Mouse (Mus musculus) embryo, embryonic 9.5 days (tissue): ENCODE measurements around the gene Vasp.
A peak's percentile ranks its signal among the peaks of the same experiment; 100 is the strongest.

Experiments used
- DNase-seq: peaks from one replicate; pipeline ENCODE4 v3.0.0-alpha.2; 2017; ENCODE audit errors: extremely low spot score

Vasp gene

DNA sequence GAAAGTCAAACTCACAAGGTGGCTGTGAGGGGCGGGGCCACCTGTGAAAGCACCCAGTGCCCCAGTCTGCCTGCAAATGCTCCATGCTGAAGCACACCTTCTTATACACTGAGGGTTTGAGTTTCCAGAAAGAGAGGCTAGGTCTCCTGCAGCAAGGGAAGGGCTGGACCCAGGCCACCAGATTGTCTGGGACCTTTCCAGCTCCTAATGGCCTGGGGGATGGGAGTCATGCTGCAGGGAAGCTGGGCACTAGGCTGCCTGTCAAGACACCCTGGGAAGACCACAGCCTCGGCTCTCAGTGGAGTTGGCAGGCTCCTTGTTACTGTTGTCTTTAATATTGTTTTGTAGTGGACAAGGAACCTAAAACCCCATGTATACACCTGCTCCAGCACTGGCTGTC, 35.2 kb downstream of the Vasp start:
- DNase-seq: no peak

DNA sequence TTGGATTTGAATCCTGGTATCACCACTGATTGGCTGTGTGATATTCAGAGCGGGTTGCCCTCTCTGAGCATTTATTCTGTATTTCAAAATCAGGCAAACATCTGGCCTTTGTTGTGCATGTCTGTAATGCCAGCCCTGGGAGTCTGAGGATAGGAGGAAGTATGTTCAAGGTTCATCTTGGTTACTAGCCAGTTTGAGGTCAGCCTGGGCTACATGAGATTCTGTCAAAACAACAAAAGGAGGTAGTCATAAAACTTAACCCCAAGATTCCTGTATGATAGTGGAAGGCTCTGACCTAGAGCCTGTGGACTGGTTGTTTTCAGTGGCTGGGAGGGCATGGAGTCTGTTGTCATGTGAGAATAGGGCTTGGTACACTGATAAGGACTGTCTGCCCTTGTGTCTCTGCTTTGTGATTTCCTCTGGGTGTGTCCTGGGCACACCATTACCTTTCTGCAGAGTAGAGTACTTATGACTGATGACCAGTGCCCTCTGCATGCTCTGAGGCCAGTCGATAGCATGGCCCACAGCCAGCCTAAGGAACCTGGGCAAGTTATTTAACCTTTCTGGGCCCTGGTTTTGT, 36.4 kb downstream of the Vasp start:
- DNase-seq: no peak

DNA sequence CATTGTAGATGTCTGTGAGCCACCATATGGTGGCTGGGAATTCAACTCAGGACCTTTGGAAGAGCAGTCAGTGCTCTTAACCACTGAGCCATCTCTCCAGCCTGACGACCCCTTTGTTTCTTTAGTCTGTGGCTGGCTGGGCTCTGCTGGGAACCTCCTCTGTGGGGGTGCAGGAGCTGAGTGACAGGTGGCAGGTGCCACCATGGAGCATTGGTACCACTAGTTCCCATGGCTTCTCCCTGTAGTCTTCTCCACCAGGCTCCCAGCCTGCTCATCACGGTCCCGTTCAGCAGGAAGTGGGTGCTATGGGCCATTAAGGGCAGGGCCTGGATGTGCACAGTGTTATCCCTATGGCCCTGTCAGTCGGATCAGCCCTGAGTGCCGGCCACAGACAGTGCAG, 37.0 kb downstream of the Vasp start:
- DNase-seq: no peak

DNA sequence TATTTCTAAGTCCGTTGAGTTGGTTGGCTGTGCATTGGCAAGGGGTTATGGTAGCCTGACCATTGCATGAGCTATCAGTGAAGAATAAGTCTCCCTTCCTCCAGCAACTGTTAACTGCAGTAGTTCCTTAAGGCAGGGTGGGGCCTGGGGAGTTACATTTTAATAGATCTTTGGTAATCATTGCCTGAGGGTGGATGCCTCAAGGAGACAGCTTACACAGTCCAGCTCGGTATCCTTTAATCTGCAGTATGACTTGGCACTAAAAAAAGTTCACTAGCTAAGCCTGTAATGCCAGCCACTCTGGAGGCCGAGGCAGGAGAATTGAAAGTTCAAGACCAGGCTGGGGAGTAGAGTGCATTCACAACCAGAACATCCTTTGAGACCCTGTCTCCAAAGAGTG, 39.8 kb downstream of the Vasp start:
- DNase-seq: no peak

DNA sequence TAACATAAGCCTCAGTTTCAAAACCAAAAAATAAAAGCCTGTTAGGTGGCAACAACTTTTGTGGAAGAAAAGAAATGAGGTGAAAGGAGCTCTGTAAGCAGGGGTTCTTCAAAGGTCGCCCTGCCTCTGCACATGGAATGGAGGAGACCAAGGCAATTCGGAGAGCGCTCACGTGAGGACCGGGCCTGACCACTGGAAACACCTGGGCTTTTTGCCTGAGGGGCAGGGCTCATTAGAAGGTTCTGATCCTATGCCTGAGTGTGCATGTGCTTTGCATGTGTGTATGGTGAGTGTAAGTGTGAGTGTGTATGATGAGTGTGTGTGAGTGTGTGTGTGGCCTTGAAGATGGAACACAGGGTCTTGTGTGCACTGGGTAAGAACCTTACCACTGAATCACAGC, 40.7 kb downstream of the Vasp start:
- no peak for DNase-seq

DNA sequence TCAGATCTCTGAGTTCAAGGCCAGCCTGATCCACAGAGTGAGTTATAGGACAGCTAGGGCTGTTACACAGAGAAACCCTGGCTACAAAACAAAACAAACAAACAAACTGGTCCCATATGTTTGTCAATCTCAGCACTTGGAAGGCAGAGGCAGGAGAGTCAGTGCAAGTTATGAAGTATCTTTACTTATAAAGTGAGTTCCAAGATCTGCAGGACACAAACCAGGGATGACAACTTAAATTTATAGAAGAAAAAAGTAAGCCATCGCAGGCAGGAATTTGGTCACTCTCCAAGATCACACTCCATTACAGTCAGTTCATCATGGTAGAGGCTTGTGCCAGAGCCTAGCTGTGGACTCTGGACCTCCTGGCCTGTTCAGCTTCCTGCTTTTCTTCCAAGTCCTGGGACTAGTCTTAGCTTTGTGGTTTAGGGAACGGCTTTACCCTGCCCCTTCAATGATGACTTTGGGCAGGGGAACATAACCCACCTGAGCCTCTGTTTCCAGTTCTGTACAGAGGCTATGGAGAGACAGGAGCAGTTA, 41.5 kb downstream of the Vasp start:
- no peak for DNase-seq

DNA sequence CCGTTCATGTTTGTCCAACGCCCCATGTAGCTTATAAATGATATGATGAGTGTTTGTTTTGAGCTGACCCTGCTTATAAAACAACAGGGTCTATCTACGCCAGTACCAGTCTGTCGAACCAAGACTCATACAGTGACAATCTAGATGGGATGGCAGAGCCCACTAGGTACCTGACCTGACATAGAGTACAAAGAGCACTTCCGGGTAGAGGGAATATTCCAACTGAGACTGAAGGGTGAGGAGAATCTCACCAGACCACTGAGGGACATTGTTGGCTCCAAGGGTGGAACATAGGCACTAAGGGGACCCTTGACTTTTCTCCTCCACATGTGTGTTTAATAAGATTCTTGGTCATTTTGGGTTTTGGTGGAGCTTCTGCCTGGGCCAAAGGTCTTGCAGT, 42.2 kb downstream of the Vasp start:
- DNase-seq: no peak

DNA sequence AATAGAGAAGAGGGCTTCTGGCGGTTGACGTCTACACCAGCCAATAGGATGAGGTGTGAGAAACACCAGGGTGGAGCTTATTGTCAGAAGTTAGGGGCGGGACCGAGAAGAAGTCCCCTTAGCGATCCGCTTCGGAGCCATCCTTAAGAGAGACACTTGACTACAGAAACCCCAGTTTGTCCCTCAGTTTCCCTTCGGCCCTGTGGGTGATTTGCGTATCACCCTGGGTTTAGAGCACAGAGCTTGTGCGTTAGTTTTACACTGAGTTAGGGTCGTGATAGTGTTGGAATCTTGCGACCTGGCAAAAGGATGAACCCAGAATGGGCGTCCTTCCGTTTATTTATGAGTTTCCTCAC, 42.8 kb downstream of the Vasp start:
- no peak for DNase-seq

DNA sequence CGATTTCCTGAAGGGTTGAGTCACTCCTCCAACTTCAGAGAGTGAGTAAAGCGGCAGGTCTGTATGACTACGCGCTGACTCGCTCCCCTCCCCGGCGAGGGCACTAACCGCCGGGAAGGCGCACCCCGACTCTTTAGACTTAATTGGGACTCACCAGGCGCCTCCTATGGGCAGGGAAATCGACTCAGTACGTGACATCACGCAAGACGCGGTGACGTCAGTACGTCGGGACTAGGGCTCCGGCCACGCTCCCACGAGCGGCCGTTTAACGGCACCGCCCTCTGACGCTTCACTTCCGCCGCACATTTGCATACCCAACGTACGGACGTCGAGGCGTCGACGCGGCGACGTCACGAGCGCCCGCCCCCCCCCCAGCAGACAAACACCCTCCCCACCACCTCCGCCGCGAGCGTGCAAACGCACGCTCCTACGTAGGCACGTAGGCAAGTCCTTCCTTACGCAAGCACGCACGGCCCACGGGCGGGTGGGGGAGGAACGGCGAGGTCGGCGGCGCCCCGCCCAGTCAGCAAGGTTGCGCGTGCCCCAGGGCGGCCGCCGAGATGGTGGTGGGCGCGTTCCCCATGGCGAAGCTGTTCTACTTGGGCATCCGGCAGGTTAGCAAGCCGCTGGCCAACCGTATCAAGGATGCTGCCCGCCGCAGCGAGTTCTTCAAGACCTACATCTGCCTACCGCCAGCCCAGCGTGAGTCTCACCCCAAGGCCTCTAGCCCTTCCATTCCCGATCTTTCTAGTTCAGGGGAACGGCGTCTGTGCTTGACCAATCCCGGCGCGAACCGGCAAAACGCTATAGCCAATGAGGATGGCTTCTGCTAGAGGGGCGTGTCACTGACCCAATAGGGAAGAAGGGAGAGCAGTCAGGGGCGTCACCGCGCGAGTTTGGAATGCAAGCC, 43.5 kb downstream of the Vasp start, which contains the start of gene Opa3:
Gene Opa3 (plus strand): TSS at position 452 of the 910 bp plus-strand sequence.
- peak; percentile 99 for DNase-seq

DNA sequence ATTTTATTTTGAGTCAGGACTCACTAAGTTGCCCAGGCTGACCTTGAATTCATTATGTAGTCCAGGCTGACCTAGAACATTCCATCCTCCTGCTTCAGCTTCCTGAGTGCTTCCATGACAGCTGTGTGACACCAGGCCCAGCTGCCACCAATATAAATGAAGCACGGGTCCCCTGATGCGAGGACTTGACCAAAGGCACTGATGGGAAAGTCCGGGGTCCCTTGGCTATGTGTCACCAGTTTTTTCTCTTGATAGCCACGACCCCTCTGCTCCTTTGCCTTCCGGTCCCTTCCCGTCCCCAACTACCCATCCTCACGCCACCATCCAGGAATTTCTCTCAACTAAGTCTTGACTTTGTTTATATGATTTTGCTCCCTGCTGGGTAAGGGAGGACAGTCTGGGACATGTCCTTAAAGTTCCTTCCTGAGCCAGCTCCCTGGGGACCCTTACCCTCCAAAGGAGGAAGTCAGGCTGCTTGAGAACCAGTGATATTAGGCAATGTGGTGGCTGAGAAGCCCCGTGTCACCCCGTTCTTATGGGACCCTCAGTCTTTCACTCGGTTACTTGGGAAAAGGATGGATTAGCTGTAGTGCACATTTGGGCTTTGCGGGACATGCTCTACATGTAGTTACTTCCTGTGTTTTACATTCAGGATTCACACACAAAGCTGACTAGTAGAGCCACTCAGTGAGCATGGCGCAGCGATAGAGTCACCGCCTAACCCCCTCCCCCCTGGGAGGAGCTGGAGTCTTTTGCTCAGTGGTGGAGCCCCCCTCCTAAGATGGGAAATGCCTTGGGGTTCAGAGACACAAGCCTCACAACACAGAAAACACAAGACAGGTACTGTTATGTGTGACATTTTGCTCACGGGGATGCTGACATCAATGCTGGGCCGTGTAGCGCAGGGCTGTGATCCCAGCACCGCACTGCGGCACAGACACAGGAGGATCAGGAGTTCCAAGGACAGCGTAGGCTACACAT, 44.5 kb downstream of the Vasp start:
- peak; percentile 57 for DNase-seq

DNA sequence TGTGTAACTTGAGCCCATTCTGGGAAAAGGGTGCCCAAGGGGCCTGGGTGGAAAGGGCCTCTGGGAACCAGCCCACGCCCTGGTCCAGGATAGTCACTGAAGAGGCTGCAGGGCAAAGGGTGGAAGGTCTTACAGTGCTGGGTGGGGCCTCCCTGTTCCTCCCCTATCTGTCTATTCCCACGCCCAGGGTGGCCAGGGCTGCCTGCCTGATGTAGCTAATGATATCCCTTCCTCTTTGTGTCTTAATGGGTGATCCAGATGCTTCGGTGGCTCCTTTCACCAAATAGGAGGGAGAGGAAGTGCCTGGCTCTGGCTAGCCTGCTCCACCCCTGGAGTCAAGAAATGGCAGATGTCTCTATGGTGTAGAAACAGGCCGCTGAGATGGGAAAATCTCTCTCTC, 46.7 kb downstream of the Vasp start:
- DNase-seq: no peak

DNA sequence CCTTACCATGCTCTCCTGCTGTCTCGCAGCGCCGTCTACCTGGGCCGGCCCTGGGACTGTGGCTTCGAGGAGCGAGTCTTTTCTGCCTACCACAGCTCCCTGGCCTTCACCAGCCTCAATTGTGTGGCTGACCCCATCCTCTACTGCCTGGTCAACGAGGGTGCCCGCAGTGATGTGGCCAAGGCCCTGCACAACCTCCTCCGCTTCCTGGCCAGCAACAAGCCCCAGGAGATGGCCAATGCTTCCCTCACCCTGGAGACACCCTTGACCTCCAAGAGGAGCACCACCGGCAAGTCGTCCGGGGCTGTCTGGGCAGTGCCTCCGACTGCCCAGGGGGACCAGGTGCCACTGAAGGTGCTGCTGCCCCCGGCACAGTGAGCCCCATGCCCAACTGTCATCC, 48.7 kb downstream of the Vasp start:
- DNase-seq: no peak

DNA sequence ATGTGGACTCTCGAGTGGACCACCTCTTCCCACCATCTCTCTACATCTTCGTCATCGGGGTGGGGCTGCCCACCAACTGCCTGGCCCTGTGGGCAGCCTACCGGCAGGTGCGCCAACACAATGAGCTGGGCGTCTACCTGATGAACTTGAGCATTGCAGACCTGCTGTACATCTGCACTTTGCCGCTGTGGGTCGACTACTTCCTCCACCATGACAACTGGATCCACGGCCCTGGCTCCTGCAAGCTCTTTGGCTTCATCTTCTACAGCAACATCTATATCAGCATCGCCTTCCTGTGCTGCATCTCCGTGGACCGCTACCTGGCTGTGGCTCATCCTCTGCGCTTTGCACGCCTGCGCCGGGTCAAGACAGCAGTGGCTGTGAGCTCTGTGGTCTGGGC, 49.4 kb downstream of the Vasp start:
- DNase-seq: no peak

DNA sequence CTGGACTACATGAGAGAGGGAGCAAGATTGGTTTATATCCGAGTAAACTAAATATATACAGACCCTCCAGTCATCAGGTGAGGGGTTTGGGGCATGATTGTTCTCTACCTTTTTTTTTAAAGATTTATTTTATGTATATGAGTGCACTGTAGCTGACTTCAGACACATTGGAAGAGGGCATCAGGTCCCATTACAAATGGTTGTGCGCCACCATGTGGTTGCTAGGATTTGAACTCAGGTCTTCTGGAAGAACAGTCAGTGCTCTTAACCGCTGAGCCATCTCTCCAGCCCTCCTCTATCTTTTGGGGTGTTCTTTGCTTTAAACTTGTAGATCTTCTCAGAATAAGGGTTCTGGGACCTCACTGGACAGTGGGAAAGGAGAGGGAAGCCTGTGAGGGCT, 51.6 kb downstream of the Vasp start:
- no peak for DNase-seq

DNA sequence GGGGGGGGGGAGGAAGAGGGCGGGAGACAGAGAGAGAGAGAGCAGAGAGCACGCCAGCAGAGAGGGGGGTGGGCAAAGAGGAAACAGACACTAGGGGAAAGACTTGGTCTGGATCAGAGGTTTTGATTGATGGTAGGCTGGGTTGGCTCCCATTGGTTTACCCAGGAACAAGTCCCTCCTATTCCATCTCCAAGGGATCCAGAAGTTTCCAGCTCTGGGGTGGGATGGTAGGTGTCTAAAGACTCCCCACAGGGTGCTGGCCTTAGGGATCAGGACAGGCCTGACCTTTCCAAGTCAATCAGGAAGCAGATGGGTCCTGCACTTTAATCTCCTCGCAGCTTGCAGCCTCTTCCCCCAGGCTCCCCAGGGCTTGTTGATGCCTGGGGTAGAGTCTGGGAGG, 53.7 kb downstream of the Vasp start:
- DNase-seq: no peak

DNA sequence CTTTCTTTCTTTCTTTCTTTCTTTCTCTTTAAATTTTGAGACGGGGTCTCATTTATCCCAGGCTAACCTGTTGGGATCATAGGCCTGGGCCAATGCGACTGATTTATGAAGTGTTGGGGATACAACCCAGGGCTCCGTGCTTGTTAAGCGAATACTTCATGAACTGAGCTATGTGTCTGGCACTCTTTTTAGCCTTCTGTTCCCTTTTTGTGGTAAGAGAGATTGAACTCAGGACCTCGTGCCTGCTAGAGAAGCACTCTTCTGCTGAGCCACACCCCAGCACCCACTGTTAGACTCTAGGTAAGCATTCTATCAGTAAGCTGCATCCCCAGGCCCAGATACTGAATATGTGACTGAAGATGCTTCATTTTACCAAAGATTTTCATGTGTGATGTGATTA, 54.1 kb downstream of the Vasp start:
- no peak for DNase-seq

DNA sequence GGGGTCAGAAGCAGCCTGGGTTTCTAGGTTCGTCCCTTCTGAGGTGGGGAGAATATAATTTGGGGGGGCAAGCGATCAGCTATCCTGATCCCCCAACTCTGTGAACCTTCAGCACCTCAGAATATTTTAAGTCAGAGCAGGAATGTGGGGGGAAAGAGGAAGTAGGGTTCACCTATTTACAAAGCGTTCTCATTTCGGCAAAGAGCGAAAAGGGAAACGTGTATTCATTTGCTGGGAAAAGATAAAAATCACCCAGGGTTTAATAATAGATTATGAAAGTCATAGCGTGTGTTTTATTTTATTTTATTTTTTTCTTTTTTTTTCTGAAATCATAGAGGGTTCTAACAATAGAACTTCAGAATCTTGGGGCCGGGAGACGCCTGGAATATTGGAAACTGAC, 56.7 kb downstream of the Vasp start:
- no peak for DNase-seq

DNA sequence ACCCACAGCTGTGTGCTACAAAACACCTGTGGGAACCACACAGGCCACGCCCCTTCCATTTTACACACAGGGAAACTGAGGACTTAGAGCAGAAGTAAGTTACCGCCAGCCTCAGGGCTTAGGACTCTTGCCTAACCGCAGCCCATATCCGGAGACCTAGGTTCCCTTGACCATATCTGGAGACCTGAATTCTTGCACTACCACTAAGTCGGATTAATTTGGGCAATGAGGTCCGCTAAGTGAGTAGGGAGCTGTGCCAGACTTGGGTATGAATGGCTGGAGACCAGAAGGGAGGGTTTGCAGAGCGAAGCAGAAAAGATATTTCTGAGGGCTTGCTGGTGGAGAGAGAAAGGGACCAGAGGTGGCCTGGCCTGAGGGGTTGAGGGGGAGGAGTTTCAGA, 57.2 kb downstream of the Vasp start:
- DNase-seq: no peak

DNA sequence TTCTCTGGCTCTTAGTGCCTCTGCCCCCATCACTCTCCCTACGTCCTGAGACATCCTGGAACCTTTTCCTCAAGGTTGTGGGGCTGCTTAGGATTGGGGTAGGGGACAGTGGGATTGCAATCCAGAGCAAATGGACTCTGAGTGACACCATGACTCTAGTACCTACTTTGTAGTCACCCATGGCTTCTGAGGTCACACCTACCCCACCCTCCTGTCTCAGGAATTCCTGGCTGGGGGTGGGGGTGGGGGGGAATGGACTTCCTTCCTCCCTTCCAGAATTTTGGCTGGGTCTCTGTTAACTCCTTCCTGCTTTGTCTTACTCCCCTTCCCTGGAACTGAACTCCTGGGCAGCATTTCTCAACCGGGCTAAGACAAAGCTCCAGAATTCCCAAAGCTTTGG, 58.2 kb downstream of the Vasp start:
- no peak for DNase-seq

DNA sequence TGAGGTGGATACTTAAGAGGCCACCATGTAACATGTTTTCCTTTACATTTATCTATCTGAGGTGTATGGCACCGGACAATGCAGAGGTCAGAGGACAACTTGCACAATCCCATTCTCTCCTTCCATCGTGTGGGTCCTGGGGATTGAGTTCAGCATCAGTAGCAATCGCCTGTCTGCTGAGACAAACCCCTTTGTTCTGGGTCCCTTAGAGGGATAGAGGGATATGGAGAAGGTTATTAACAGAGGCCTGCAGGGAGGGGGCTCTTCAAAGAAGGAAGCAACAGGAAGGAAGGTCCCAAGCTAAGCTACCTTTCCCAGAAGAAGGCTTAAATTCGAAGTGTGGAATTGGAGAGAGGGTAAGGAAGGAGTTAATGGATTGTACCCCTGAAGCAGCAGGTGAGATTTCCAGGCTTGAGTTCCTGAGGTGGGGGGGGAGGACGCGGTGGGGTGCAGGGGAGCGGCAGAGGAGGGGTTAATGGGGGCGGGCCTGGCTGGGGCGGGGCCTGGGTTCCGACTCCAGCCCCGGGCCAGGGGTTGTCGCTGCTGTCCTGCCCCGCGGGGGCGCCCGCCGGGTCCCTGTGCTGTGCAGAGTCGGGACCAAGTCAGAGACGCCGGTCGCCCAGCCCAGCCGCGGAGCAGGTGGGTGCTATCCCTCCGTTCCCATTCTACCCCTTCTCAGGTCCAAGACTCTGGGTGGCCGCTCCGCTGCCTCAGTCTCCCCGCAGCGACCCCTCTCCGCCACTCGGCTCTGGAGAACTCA, 59.4 kb downstream of the Vasp start, which contains the start of gene Gpr4:
Gene Gpr4 (plus strand): TSS at position 543 of the 760 bp plus-strand sequence.
- peak; percentile 60 for DNase-seq

DNA sequence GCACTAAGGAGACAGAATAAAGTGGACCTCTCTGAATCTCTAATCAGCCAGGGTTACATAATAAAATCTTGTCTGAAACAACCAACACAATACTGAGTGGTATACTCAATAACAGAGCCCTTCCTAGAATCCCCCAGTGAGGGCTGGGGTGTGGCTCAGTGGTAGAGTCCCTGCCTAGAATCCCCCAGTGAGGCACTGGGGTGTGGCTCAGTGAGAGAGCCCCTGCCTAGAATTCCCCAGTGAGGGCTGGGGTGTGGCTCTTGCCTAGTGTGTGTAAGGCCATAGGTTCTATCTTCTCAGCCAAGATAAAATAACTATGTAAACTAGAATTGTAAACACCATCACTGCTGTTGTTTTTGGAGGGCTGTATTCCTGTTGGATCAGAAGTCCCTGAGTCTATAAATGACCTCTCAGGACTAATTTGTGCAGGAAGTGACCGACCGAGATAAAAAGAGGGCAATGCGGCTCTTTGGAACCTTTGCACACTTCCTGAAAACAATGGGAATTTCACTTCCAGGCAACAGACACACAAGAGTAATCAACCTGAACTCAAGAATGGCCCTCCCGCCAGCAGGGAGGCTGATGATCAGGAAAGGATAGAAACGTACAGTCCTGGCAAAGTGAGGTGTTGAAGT, 60.5 kb downstream of the Vasp start:
- no peak for DNase-seq
